Mouse (Mus musculus) cerebellum, adult 9-10 months (tissue): Measurements from ENCODE around the gene Ell.
A peak's percentile ranks its signal among the peaks of the same experiment; 100 is the strongest.

ENCODE experiments used
- DNase-seq: peaks from one replicate; pipeline ENCODE4 v3.0.0; 2022

Ell gene

DNA sequence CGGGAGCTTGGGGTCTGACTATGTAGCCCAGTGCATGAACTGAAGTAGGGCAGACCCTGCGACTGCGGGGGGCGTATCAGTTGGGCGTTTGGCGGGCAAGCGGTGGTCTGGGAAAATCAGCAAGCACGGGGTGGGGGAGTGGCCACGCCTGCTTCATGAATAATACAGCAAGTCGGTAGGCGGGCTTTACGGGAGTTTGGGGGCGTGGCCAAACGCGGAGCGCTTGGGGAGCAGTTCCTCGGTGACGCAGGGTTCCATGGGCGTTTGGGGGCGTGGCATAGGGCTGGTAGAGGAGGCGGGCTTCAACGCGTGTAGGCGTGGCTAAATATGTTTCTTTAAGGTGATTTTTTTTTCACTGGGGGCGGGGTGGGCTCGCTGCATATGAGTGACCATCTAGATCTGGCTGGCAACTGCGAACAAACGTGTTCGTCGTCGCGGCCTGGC, 602 bp upstream of the Ell start:
- DNase-seq, result peak; percentile 100

DNA sequence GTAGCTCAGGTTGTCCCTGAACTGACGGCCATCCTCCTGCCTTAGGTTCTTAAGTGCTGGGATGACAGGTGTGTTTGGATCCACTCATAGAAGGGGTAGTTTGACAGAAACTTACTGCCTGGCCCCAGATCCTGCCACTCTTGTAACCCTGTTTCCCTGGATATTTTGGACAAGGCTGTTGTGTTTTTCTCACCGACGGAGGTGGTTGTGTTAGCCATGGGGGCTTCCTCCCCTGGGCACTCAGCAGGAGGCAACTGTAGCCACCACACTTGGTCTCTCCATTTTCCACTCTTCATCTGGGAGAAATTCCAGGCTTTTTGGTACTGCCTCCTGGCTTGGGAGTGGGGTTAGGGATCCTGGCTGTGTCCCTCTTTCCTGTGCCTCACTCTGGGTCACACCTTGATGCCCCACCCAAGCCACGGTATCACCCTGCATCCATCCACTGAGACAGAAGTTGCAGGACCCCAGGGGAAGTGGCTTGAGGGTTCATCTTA, 803 bp downstream of the Ell start:
- peak; percentile 71 for DNase-seq

DNA sequence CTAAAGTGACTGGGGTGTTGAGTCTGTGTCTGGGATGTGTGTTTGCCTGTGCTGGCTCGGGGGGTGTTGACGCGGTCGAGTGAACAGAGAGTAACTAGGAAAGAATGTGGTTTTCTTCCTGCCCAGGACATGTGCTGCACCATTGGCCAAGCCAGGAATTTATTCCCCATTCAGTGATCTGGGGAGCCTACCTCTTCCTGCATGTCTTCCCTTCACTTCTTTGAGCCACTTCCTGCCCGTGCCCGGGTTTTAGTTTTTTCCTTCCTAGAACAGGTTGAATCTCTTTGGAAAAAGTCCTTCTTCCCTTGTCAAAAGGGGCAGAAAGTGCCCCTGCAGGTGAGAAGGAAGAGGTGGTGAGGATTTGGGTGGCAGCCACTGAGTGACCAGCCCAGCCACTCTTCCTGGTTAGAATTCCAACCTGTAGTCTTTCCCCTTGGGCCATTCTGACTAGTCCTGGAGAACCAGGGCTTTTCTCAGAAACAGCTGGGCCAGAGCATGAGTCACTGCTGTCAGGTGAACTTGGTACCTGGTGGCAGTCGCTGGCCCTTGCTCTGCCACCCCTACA, 1.3 kb downstream of the Ell start:
- no peak for DNase-seq

- DNase-seq, result no peak
Observed at GRCm38 (mm10) chr8:70541081-70541480, 1.8 kb downstream of the Ell start.

- no peak for DNase-seq
Observed at GRCm38 (mm10) chr8:70544200-70544687, 5.0 kb downstream of the Ell start.

DNA sequence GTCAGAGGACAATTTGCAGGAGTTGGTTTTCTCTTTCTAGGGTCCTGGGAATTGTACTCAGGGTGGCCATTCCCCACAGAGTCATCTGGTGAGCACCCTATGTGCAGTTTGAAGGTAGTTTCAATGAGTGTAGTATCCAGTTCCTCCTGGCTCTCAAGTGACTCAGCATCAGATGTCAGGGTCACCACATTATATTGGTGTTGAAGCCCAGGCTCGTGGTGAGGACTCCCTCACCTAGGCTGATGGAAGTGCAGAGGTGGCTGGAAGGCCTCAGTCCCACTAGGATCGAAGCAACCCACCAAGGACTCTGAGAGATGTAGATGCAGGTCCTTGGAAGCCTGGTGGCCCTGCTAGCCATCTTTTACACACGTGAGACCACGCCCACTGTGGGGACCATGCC, 7.2 kb downstream of the Ell start:
- DNase-seq, result no peak

- no peak for DNase-seq
Observed at GRCm38 (mm10) chr8:70547762-70548161, 8.5 kb downstream of the Ell start.

DNA sequence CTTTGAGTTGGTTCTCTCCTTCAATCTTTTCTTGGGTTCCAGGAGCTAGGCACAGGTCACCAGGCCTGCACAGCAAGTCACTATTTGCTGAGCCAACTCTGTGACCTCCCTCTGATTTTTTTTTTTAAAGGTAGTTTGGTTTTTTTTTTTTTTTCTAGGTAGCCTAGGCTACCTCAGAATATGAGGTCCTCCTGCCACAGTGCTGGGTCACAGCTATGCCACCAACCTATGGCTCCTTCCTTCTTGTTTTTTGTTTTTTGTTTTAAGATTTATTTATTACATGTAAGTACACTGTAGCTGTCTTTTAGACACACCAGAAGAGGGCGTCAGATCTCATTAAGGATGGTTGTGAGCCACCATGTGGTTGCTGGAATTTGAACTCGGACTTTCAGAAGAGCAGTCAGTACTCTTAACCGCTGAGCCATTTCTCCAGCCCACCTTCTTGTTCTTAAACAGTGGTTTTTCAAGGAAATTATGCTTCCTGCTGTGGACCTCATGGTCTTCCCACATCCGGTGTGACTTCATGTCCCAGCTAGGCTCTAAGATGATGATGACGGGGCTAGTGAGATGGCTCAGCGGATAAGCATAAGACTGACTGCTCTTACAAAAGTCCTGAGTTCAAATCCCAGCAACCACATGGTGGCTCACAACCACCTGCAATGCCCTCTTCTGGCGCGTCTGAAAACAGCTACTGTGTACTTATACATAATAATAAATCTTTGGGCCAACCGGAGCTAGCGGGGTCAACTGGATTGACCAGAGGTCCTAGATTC, 10.3 kb downstream of the Ell start:
- DNase-seq, result no peak

DNA sequence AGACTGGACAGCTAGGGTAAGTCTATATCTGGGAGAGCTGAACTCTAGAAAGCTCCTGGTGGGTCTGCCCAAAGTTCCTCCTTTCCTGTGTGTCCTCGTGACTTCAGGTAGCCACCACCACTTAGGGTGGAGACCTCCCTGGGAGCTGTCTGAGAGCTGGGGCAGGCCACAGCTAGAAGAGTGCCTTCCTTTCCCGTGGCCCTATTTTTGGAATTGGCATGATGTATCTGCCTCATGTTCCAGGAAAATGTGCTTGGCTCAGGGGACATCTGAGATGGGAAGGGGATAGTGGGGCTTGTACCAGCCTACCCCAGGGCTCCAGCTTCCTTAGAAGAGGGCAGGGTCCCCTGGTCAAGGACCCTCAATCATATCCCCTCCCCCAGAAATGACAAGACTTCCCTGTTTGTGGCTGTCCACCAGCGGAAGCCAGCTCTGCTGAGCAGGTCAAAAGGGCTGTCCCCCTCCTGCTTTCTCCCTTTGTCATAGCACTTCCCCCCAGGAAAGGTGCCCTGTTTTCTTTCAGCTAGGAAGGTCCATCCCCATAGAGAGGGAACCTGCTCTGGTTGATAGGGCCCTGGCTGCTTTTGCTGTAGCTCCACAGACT, 12.4 kb downstream of the Ell start:
- DNase-seq, result no peak

DNA sequence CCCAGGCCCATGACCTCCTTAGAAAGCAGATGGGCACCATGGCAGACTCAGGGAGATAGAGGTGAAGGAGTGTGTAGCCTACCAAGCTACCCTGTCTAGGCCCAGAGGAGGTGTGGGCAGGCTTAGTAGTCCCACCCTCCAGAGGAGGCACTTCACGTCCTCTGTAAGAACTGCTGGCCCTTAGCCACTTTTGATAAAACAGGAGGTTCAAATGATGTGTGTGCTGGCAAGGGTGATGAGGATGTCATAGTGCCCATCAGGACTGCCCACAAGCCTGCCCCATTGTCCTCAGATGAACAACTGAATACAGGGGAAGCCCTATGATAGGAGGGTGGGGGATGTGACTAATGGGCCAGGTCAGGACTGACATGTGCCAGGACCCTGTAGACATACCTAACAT, 13.6 kb downstream of the Ell start:
- no peak for DNase-seq

DNA sequence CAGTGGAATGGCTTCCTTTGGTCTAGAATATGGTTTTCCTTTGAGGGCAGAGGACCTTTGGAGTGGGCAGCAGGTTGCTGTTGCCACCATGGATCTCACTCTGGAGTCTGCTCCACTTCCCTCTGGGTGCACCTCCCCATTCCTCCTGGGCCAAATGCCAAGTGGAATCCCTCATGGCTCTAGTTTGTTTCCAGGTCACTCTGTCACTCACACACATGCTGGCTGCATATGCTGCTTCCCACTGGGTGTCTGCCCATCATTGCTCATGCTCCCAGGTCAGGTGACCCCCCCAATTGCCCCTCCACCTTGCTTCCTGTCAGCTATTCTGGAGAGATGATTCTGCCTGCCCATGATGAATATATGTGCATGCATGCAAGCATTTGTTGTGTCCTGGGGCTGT, 14.5 kb downstream of the Ell start:
- peak; percentile 88 for DNase-seq

DNA sequence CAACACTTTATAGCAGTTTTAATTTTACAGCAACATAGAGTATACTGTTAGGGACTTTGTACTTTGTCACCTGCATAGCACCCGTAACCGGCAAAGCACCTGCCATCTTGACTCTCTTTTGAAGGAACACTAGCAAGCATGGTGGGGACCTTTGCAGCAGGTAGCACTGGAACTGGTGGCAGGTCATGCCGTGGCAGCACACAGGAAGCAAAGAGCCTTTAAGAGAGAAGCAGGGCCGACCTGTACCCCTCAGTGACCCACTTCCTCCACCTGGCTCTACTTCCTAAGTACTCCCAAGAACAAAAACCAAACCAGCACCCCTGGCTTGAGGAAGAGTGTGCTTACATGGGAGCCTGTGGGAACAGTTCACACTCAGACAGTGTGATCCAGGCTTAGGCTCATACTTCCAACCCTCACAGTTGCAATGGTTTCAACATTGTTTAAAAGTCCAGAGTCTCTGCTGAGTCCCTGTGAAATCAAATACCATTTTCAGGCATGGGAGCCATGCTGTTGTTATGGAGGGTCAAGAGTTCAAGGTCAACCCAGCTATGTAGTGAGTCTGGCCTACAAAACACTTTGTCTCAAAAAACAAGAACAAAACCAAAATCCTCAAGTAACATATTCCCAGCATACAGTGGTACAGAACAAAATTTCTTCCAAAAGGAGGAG, 16.0 kb downstream of the Ell start:
- DNase-seq, result no peak

DNA sequence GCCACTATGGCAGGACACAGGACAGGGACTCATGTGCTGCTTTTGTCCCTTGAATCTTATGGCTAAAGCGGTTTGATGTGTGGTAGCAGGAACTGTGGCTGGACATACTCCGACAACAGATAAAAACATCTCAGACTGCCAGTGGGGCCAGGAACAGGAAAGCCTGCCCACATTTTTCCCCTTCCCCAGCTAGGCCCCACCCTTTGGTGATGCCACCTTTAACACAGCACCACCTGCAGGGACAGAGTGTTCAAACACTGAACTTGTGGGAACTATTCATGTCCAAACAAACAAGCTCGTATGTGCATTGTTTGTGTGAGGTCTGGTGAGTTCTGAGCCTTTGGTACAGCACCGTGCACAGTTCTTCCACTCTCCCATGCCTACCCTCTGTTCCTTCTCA, 19.1 kb downstream of the Ell start:
- no peak for DNase-seq

- no peak for DNase-seq
Observed at GRCm38 (mm10) chr8:70558983-70559382, 19.7 kb downstream of the Ell start.

GRCm38 (mm10) chr8:70560096-70560495, 20.8 kb downstream of the Ell start:
- DNase-seq, result no peak

DNA sequence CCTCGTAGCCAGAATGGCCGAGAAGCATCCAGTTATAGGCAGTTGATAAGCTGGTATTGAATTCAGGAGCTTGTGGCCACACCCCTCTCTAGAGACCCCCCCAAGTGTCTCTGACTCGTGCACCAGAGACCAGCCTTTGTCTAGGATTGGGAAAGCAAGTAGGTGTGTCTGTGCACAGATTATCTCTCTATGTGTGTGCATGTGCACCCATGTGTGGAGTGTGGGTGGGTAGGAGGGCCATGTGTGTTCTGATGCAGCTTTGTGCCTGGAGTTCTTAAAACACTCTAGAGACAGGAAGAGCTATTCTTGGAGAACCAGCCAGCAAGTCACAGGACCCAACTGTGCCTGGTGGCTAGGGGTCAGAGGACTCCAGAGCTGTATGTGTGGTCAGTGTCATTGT, 21.3 kb downstream of the Ell start:
- DNase-seq, result no peak

- no peak for DNase-seq
Observed at GRCm38 (mm10) chr8:70561357-70561756, 22.1 kb downstream of the Ell start.

GRCm38 (mm10) chr8:70561809-70562535, 22.7 kb downstream of the Ell start:
- DNase-seq, result no peak

GRCm38 (mm10) chr8:70562802-70563201, 23.5 kb downstream of the Ell start:
- DNase-seq, result no peak

- no peak for DNase-seq
Observed at GRCm38 (mm10) chr8:70563763-70564387, 24.6 kb downstream of the Ell start.

DNA sequence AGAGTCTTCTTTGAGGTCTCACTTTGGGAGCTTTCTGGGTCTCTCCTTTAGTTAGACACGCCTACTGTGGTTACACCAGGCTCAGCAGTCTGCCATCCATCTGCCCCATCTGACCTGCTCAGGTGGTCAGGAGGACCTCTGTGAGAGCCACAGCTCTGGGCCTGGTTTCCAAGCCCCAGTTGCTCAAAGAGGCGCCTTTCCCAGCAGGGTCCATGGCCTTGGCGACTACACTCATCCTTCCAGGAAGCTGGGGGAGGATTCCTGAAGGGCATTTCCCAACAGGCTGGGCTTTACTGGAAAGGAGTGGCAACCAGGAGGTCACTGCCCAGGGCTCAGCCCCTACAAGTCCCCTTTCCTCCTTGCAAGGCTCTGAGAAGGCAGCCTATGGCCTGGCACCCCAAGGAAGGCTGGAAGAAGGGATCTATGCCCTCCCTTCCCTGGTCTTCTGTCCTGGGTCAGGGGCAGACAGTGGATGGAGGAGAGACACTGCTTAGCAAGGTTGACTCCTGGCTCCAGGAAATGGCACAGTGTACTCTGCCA, 25.5 kb downstream of the Ell start:
- DNase-seq, result no peak

DNA sequence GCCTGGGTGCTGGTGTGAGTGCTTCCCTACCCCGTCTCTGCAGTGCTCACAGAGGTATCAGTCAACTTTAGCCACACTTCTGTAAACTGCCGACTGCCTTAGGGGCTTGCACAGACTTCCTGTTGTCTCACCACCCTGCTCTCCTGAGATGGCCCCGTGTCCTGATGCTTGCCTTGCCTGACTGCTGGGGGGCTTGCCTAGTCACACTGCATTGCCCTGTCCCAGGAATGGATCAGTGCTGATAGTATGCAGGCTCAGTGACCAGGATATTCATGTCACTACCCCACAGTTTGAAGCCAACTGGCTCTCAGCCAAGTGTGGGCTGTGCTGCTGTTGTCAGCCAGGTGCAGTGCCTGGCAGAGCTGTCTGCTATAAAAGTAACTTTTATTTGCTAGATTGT, 26.3 kb downstream of the Ell start:
- no peak for DNase-seq
